Mouse (Mus musculus) forebrain, embryonic 10.5 days (tissue): ENCODE measurements around the gene Grasp. TPM values are rescaled to one million over a fixed set of nuclear protein-coding genes. Genes with fewer than 3 reads are reported as not detected.

Source experiments
- DNase-seq: peaks from one replicate; pipeline ENCODE4 v3.0.0-alpha.2; 2017; ENCODE audit warnings: low spot score; ENCODE audit errors: extremely low spot score
- H3K27ac ChIP-seq: fragments of 300-500 bp; sonication (generic); 2 replicates; pipeline ENCODE4 v1.5.1; 2016; ENCODE audit warnings: mild to moderate bottlenecking
- H3K27me3 ChIP-seq: fragments of 300-500 bp; sonication (generic); 2 replicates; pipeline ENCODE4 v1.6.1; 2016; ENCODE audit warnings: mild to moderate bottlenecking; ENCODE audit not compliant: poor library complexity, severe bottlenecking
- H3K36me3 ChIP-seq: fragments of 300-500 bp; sonication (generic); replicated peaks from 2 replicates; pipeline ENCODE4 v1.6.1; 2016; ENCODE audit warnings: mild to moderate bottlenecking, moderate library complexity
- H3K4me1 ChIP-seq: fragments of 300-500 bp; sonication (generic); 2 replicates; pipeline ENCODE4 v1.6.1; 2016
- H3K4me3 ChIP-seq: fragments of 300-500 bp; sonication (generic); 2 replicates; pipeline ENCODE4 v1.5.1; 2016; ENCODE audit warnings: mild to moderate bottlenecking, moderate library complexity
- H3K9me3 ChIP-seq: fragments of 300-500 bp; sonication (generic); 2 replicates; pipeline ENCODE4 v1.6.1; 2016; ENCODE audit warnings: mild to moderate bottlenecking, moderate library complexity
- WGBS: fragments of 180-500 bp; shearing (Covaris S2); methylation state at CpG from one replicate; pipeline ENCODE4 v1.1.7; 2016; 5-methylcytosine and 5-hydroxymethylcytosine counted together
- polyA plus RNA-seq: library from polyadenylated mRNA; unstranded; fragments of >200 nt; fragmentation: Nextera tagmentation; extraction: Ambion mirVana; gene quantifications from 2 replicates; pipeline ENCODE4 v1.2.1, GENCODE M21; 2016

The Grasp gene
- polyA plus RNA-seq, 1 experiment from 2014 or later = 4.1 TPM

- Histone ChIP-seq H3K36me3 (peaks cover 91% of the 10 kb centered on the region), H3K4me3 (no peak overlapping the region), H3K9me3 (0 out of 2 replicates have a peak, but pooled peaks cover 5% of the 10 kb centered on the region), H3K27ac (no peak overlapping the region), H3K4me1 (peaks cover 7% of the 10 kb centered on the region), H3K27me3 (no peaks in the 10 kb centered on the region)
- WGBS = 92% methylated on average over 15 of the region's 15 CpGs
- no peak for DNase-seq
Measured at GRCm38 (mm10) chr15:101197497-101198179, 26.4 kb upstream of the Grasp start.

GRCm38 (mm10) chr15:101198218-101198617, 25.8 kb upstream of the Grasp start:
- WGBS = 32% methylated on average over 3 of the region's 3 CpGs
- Histone ChIP-seq H3K4me3 (no peak overlapping the region), H3K9me3 (0 out of 2 replicates have a peak, but pooled peaks cover 5% of the 10 kb centered on the region), H3K27ac (no peak overlapping the region), H3K27me3 (no peaks in the 10 kb centered on the region), H3K4me1 (peaks cover 2% of the 10 kb centered on the region), H3K36me3 (peaks cover 96% of the 10 kb centered on the region)
- peak; percentile 66 for DNase-seq

- Histone ChIP-seq H3K4me1 (no peaks in the 10 kb centered on the region), H3K4me3 (no peak overlapping the region), H3K27me3 (no peaks in the 10 kb centered on the region), H3K27ac (no peak overlapping the region), H3K9me3 (0 out of 2 replicates have a peak, but pooled peaks cover 5% of the 10 kb centered on the region), H3K36me3 (peaks cover 100% of the 10 kb centered on the region)
- 89% methylated on average over 14 of the region's 14 CpGs for WGBS
- DNase-seq = no peak
Measured at GRCm38 (mm10) chr15:101198850-101199249, 25.1 kb upstream of the Grasp start.

- Histone ChIP-seq H3K27ac (no peak overlapping the region), H3K27me3 (no peaks in the 10 kb centered on the region), H3K4me3 (no peak overlapping the region), H3K9me3 (no peaks in the 10 kb centered on the region), H3K4me1 (no peaks in the 10 kb centered on the region), H3K36me3 (peaks cover 97% of the 10 kb centered on the region)
- WGBS = 97% methylated on average over 9 of the region's 9 CpGs
- DNase-seq = no peak
Measured at GRCm38 (mm10) chr15:101200777-101201295, 23.2 kb upstream of the Grasp start.

GRCm38 (mm10) chr15:101201414-101201813, 22.6 kb upstream of the Grasp start:
- Histone ChIP-seq H3K27me3 (no peaks in the 10 kb centered on the region), H3K36me3 (peaks cover 97% of the 10 kb centered on the region), H3K4me3 (no peak overlapping the region), H3K4me1 (no peaks in the 10 kb centered on the region), H3K9me3 (no peaks in the 10 kb centered on the region), H3K27ac (no peak overlapping the region)
- DNase-seq = no peak
- 91% methylated on average over 3 of the region's 3 CpGs for WGBS

- Histone ChIP-seq H3K36me3 (peaks cover 96% of the 10 kb centered on the region), H3K27ac (no peak overlapping the region), H3K4me3 (no peak overlapping the region), H3K27me3 (no peaks in the 10 kb centered on the region), H3K9me3 (no peaks in the 10 kb centered on the region), H3K4me1 (no peaks in the 10 kb centered on the region)
- DNase-seq = no peak
- 92% methylated on average over 4 of the region's 4 CpGs for WGBS
Measured at GRCm38 (mm10) chr15:101203673-101204072, 20.3 kb upstream of the Grasp start.

GRCm38 (mm10) chr15:101204781-101205180, 19.2 kb upstream of the Grasp start:
- H3K27me3 ChIP-seq = no peaks in the 10 kb centered on the region
- no peak overlapping the region for H3K27ac ChIP-seq
- H3K36me3 ChIP-seq = peaks cover 96% of the 10 kb centered on the region
- no peak for DNase-seq
- no peak overlapping the region for H3K4me3 ChIP-seq
- 90% methylated on average over 7 of the region's 7 CpGs for WGBS
- no peaks in the 10 kb centered on the region for H3K4me1 ChIP-seq
- H3K9me3 ChIP-seq = no peaks in the 10 kb centered on the region

GRCm38 (mm10) chr15:101210228-101210627, 13.8 kb upstream of the Grasp start:
- 62% methylated on average over 6 of the region's 6 CpGs for WGBS
- H3K36me3 ChIP-seq = peaks cover 86% of the 10 kb centered on the region
- DNase-seq = peak; percentile 52

GRCm38 (mm10) chr15:101210998-101211613, 12.9 kb upstream of the Grasp start:
- H3K36me3 ChIP-seq = peaks cover 80% of the 10 kb centered on the region
- H3K27me3 ChIP-seq = no peaks in the 10 kb centered on the region
- H3K4me1 ChIP-seq = no peaks in the 10 kb centered on the region
- H3K9me3 ChIP-seq = no peaks in the 10 kb centered on the region
- WGBS = 96% methylated on average over 14 of the region's 14 CpGs
- no peak overlapping the region for H3K4me3 ChIP-seq
- no peak overlapping the region for H3K27ac ChIP-seq
- DNase-seq = no peak

More at GRCm38 (mm10) chr15:101210228-101210627, 13.8 kb upstream of the Grasp start:
- no peak overlapping the region for H3K4me3 ChIP-seq
- no peaks in the 10 kb centered on the region for H3K4me1 ChIP-seq
- H3K9me3 ChIP-seq = no peaks in the 10 kb centered on the region
- no peak overlapping the region for H3K27ac ChIP-seq
- H3K27me3 ChIP-seq = no peaks in the 10 kb centered on the region

GRCm38 (mm10) chr15:101212435-101212834, 11.6 kb upstream of the Grasp start:
- 88% methylated on average over 14 of the region's 14 CpGs for WGBS
- peaks cover 67% of the 10 kb centered on the region for H3K36me3 ChIP-seq

GRCm38 (mm10) chr15:101215136-101215535, 8.9 kb upstream of the Grasp start:
- Histone ChIP-seq H3K27ac (no peak overlapping the region), H3K9me3 (no peaks in the 10 kb centered on the region), H3K27me3 (no peaks in the 10 kb centered on the region), H3K4me1 (peaks cover 7% of the 10 kb centered on the region), H3K36me3 (peaks cover 41% of the 10 kb centered on the region), H3K4me3 (no peak overlapping the region)
- 85% methylated on average over 2 of the region's 2 CpGs for WGBS
- no peak for DNase-seq

More at GRCm38 (mm10) chr15:101212435-101212834, 11.6 kb upstream of the Grasp start:
- no peak overlapping the region for H3K27ac ChIP-seq
- no peak for DNase-seq
- H3K9me3 ChIP-seq = no peaks in the 10 kb centered on the region
- H3K27me3 ChIP-seq = no peaks in the 10 kb centered on the region
- H3K4me3 ChIP-seq = no peak overlapping the region
- H3K4me1 ChIP-seq = no peaks in the 10 kb centered on the region

GRCm38 (mm10) chr15:101216036-101216435, 8.0 kb upstream of the Grasp start:
- H3K27me3 ChIP-seq = no peaks in the 10 kb centered on the region
- WGBS = 75% methylated on average over 4 of the region's 4 CpGs
- peaks cover 16% of the 10 kb centered on the region for H3K4me1 ChIP-seq
- no peak overlapping the region for H3K4me3 ChIP-seq
- H3K36me3 ChIP-seq = peaks cover 33% of the 10 kb centered on the region
- H3K27ac ChIP-seq = no peak overlapping the region
- no peak for DNase-seq
- no peaks in the 10 kb centered on the region for H3K9me3 ChIP-seq

GRCm38 (mm10) chr15:101220905-101221297, 3.1 kb upstream of the Grasp start:
- H3K9me3 ChIP-seq = no peaks in the 10 kb centered on the region
- peak; percentile 70 for DNase-seq
- WGBS = 3% methylated on average over 8 of the region's 8 CpGs
- H3K4me3 ChIP-seq = peak overlapping the region; percentile 48
- peak overlapping the region; percentile 89 for H3K27ac ChIP-seq
- no peaks in the 10 kb centered on the region for H3K36me3 ChIP-seq
- H3K27me3 ChIP-seq = peaks cover 37% of the 10 kb centered on the region
- peaks cover 64% of the 10 kb centered on the region for H3K4me1 ChIP-seq
